Mouse (Mus musculus) effector memory CD4-positive, alpha-beta T cell, adult 7 months (primary cell): Measurements from ENCODE around the gene Stap1. TPM values are rescaled to one million over a fixed set of nuclear protein-coding genes. Genes with fewer than 3 reads are reported as not detected.

ENCODE experiments used
- polyA plus RNA-seq: library from polyadenylated mRNA; unstranded; fragments of 100-300 nt; shearing (Covaris generic); gene quantifications from one replicate; pipeline ENCODE4 v1.2.1, GENCODE M21; 2017

The Stap1 gene
- 82.8 TPM for polyA plus RNA-seq

DNA sequence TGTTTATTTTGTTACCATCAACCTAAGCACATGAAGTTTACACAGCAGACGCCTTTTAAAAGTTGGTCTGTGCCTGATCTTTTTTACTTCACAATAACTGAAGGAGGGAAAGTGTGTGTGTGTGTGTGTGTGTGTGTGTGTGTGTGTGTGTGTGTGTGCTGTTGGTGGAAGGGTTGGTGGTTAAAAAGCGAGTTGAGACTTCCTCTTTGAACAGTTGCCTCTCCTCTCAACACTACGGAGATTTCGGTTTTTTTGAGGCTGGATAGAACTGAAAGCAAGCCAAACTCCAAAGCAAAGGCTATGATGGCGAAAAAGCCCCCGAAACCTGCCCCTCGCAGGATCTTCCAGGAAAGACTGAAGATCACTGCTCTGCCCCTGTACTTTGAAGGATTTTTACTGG lies at the start of gene Stap1:
TSS of gene Stap1 (plus strand) at position 209 of the 400 bp plus-strand sequence.

DNA sequence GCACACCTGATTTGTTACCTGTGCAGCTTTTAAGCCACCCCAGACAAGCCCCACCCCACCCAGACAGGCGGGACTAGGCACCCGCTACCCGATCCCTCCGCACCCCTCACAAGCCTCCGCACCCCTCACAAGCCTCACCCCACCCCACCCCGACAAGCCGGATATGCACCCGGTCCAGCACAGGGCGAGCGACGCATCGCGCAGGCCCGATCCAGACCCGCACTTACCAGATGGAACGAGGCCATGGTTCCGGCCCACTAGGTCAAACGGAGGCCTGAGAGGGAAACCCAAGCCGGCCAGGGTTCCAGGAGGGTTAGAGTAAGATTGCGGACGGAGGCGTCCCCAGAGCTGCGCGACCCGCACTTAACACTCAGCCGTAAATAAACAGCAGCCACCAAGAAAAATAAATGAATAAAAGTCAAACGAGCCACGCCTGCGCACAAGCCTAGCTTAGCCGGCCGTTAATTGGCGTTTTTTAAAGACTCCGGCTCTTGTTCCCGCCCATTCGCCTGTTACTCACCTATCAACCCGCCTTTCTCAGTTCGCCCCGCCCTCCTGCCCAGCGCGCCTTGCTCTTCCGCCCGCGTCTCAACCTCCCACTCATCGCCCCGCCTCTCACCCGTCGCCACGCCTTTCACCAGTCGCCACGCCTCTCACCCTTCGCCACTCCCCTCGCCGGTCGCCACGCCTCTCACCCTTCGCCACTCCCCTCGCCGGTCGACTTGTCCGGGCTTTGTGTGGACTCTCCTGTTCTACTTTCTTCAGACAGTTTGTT lies 6.3 kb upstream of the Stap1 start, which contains the start of gene Cenpc1:
TSS of gene Cenpc1 (minus strand) at position 483 of the 775 bp plus-strand sequence.

Other genes with a start within 250 kb of the Stap1 start
- 13.7 TPM for gene Cenpc1, start 6.2 kb upstream of the Stap1 start, polyA plus RNA-seq
- gene Uba6, start 101.1 kb downstream of the Stap1 start, polyA plus RNA-seq: 26.2 TPM
- gene Gnrhr, start 126.2 kb downstream of the Stap1 start, polyA plus RNA-seq: not detected
- not detected for gene Tmprss11c, start 217.6 kb downstream of the Stap1 start, polyA plus RNA-seq